Mouse (Mus musculus) skeletal muscle tissue, adult 2 months (tissue): ENCODE results near the gene Gdf10.

Source experiments
- DNase-seq: peaks from one replicate; pipeline ENCODE4 v3.0.0-alpha.2; 2012; ENCODE audit warnings: low read depth, low spot score

Gdf10 gene

GRCm38 (mm10) chr14:33933778-33934317 is 10.5 kb downstream of the Gdf10 start:
- no peak for DNase-seq

- peak; percentile 42 for DNase-seq
Measured at GRCm38 (mm10) chr14:33939117-33939516, 15.7 kb downstream of the Gdf10 start.

- DNase-seq = no peak
Measured at GRCm38 (mm10) chr14:33940739-33941138, 17.4 kb downstream of the Gdf10 start, which contains the start of gene Gdf2. Gdf2 (plus strand) TSS chr14:33941039.

DNA sequence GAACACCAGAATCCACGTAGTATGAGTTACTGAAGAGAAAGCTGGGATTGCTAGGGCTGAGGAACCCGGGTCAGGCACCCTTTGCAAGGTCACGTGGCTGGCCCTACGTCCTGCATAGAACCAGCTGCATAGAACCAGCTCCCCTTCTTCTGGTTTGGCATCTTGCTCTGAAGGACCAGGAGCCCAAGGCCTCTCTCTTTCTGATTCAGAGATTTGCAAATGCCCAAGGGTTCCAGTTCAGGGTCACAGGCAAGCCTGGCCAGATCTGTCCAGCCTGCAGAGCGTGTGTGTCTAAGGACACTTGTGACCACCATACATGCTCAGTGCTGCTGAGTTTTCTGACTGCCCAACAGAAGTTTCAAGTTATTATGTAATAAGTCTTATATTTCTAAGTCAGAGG is 18.8 kb downstream of the Gdf10 start:
- no peak for DNase-seq

DNA sequence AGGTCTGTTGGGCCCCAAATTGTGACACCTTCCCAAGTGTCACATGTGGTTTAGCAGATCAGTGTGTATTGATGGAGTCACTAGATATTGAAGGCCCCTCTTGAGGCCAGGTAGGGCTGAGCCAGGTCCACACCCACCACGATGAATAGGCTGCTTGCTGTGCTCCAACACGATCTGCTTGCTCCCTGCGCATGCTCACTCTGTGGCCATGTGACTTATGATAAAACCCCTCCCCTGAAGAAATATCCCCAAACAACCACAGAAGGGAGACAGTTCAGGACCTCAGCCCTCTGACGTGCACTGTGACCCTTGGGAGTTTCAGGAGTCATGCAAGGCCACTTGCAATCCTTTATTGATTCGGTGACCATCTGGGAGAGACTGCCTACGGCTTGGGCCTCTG is 22.7 kb downstream of the Gdf10 start:
- no peak for DNase-seq

DNA sequence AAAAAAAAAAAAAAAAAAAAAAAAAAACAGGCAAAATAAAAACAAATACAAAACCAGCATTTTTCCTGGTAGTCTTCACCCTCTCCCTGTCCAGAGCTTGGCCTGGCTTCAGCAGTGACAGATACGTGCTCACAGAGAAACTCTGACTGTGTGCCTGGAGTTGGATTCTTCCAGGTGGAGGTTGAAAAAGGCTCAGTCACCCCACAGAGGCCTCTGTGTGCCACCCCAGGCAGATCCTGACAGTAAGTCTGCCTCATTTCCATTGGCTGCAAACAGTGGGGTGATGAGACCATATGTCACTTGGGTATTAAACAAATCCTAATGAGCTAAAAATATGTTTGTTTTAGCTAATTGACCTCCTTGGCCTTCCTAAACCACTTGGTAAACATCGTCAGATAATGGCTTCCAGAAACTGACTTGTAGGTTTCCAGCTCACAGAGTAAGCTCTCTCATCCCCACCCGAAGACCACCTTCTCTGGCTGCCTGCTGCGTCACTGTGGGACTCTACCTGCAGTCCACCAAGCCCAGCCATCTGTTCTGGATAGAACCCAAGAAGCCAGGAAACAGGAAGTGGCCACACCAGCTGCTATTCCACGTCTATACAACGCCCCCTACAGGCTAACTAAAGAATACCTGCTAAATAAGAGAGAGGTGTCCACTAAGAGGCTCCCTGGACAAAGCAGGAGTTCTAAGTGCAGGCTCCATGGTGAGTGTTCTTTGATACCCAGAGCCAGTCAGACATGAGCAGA is 29.0 kb downstream of the Gdf10 start:
- DNase-seq = no peak

DNA sequence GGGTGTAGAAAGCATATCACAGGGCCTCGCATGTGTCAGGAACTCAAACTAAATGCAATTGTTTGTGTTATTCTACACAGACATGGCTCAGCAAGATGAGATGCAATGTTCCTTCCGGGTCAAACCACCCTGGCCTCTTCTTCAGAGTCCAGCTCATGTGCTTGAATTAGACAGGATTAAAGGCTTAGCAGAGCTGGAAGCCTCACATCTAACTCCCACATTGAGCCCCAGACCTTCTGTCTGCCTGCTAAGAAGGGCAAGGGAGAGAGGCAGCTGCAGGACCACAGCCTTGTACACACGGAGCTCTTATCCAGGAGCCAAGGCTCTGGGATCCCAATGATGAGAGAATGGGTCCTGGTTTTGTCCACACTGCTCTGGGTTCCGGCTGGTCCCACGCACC is 30.4 kb downstream of the Gdf10 start, which contains the start of gene Rbp3:
TSS of gene Rbp3 (plus strand) at position 243 of the 400 bp plus-strand sequence.
- no peak for DNase-seq

DNA sequence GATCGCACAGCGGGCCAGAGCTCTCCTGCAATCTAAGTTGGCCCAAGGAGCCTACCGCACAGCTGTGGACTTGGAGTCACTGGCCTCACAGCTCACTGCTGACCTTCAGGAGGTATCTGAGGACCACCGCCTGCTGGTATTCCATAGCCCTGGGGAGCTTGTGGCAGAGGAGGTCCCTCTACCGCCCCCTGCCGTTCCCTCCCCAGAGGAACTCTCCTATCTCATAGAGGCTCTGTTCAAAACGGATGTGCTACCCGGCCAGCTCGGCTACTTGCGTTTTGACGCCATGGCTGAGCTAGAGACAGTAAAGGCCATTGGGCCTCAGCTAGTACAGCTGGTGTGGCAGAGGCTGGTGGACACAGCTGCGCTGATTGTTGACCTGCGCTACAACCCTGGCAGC is 32.7 kb downstream of the Gdf10 start:
- DNase-seq = no peak

GRCm38 (mm10) chr14:33958186-33958585 is 34.8 kb downstream of the Gdf10 start:
- DNase-seq = no peak

DNA sequence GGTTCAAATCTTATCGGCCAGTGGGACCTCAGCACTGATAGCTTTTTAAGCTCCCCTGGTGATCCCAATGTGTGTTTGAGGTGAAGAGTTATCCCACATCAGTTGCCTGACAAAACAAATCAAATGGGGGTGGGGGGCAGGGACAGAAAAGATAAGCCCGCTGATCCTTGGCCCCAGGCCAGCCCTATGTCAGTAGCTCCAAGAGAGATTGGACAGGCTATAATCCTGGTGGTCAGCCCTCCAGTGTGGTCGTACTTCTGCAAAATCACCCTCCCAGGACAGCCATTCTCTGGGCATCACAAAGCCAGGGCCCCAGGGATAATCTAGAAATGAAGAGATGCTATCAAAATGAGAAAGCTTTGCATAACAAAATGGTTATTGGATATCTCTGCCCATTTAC is 35.5 kb downstream of the Gdf10 start:
- DNase-seq = no peak

DNA sequence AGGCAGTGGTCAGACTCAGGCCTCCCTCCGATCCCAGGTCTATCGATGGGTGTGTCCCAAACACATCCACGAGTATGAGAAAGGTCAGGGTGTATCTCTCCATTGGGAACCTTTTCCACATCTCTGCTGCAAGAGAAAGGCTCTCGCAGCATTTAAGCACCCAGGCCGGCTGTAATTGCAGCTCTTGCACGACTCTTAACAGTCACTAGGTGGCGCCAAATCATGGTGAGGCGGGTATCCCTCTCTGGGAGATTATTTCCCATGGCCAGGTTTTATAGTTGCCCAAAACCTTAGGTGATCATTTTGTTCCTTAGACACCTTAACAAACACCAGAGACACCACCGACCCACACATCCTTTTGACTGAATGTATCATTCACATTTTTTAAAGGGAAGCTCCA is 36.0 kb downstream of the Gdf10 start:
- DNase-seq = no peak

- no peak for DNase-seq
Measured at GRCm38 (mm10) chr14:33965675-33966074, 42.3 kb downstream of the Gdf10 start.

DNA sequence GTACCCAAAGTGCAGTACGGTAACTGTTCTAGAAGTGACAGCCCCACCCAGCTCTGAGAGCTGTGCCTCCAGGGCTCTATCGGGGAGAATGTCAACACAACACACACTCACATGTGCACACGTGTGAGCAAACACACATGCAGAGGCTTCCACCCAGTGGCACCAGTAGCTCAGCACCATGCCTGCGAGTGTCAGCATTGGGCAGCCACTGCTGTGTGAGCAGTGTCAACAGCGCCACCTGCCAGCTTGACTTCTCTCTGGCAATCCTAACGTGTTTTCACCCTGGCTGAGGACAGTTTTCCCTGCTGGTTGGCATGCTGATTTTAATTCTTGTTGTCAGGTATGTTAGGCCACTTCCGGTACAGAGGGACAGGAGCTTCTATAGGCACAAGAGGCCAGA is 49.3 kb downstream of the Gdf10 start:
- DNase-seq = no peak

- no peak for DNase-seq
Measured at GRCm38 (mm10) chr14:33974752-33975151, 51.4 kb downstream of the Gdf10 start.

DNA sequence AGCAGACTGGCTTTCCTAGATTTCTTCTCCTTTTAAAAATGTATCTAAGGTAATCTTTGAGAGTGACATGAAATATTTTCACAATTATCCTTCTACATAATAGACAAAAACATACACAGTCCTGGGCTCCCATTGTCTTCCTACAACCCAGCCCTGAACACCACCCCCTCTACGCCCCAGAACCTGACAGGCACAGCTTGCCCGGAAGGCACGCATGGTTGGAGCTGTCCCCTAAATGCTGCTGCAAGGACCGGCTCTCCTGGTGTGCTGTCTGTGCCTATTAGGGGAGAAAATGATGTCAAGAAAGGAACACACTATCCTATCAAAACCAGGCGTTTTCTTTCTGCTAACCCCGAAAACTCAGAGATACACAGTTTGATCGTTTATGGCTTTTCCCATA is 54.4 kb downstream of the Gdf10 start:
- DNase-seq = no peak

DNA sequence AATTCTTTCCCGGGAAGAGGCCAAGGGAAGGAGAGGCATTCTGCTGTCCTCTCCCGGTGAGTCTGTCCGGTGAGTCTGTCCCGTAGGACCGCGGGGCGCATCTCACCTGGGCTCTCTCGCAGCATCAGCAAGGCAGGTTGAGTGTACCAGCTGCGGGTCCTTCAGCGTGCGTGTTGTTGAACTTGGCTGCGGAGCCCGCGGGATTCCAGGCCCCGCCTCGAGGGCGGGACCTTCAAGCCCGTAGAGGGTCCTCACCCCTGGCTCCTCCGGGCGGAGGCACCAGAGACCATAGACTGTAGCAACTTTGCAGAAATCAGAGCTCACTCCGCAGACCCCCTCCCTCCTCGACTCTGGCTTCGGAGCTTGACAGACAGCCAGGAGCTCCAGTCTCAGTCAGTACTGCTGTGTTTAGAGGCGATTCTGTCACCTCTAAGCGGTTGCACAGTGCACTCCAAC is 55.2 kb downstream of the Gdf10 start, which contains the start of gene Zfp488:
TSS of gene Zfp488 (minus strand) at position 161 of the 456 bp plus-strand sequence.
- no peak for DNase-seq
